Mouse (Mus musculus): Measurements from ENCODE around the gene Kirrel. TPM values are rescaled to one million over a fixed set of nuclear protein-coding genes. Genes with fewer than 3 reads are reported as not detected.

Gene Kirrel
- polyA plus RNA-seq, 1 experiment from 2014 or later = 4.4 TPM

DNA sequence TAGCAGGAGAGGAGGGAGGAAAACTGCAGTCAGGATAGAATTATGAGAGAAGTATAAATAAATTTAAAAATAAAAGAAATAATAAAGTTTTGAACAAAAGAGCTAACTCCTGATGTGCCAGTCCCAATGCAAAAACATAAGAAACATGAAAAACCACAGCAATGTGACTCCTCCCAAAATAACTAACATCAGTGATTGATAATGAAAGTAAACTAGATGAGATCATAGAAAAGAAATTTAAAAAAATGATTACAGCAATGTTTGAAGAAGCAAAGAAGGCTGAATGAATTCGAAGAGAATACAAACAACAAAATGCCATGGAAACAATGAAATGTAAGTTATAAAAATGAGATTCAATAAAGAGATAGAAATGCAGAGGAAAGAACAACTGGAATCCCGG is 132.8 kb downstream of the Kirrel start:
- H3K27ac ChIP-seq (ENCODE audit: low read depth, low read length) = no peak overlapping the region
- H3K27me3 ChIP-seq (replicated peaks; ENCODE audit: control insufficient read depth, insufficient read depth, low read length) = no peaks in the 10 kb centered on the region
- no peaks in the 10 kb centered on the region for H3K4me1 ChIP-seq (ENCODE audit: control insufficient read depth, insufficient read depth, low read depth, low read length)
- no peak for ATAC-seq
- H3K36me3 ChIP-seq (ENCODE audit: control insufficient read depth, insufficient read depth, low read length) = no peaks in the 10 kb centered on the region
- no peak overlapping the region for H3K4me2 ChIP-seq (ENCODE audit: low read length)
- no peaks in the 10 kb centered on the region for H3K9me3 ChIP-seq (ENCODE audit: control insufficient read depth, low read length)
- H3K4me3 ChIP-seq (ENCODE audit: low read length) = no peak overlapping the region
- H3K9ac ChIP-seq (ENCODE audit: low read depth, low read length) = no peak overlapping the region
- 87% methylated on average over 2 of the region's 2 CpGs for WGBS

DNA sequence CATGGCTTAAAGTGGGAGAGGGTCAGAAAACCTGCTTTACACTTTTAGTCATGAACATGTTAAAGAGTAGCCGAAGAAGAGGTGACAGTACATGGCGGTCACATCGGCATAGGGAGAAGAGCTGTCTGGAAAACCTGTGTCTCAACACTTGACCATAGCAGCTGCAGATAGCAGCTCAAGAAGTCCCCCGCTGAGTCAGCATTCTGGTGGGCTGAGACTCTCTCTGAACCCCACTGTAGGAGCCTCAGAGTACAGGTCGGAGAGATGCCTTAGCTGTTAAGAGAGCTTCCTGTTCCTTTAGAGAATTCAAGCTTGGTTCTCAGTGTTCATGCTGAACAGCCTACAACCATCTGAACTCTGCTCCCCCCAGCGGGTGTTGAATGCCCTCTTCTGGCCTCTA is 136.0 kb downstream of the Kirrel start:
- Histone ChIP-seq H3K27ac (ENCODE audit: low read depth, low read length) (no peak overlapping the region), H3K27me3 (replicated peaks; ENCODE audit: control insufficient read depth, insufficient read depth, low read length) (no peaks in the 10 kb centered on the region), H3K36me3 (ENCODE audit: control insufficient read depth, insufficient read depth, low read length) (no peaks in the 10 kb centered on the region), H3K4me1 (ENCODE audit: control insufficient read depth, insufficient read depth, low read depth, low read length) (no peaks in the 10 kb centered on the region), H3K9ac (ENCODE audit: low read depth, low read length) (no peak overlapping the region), H3K9me3 (ENCODE audit: control insufficient read depth, low read length) (no peaks in the 10 kb centered on the region), H3K4me3 (ENCODE audit: low read length) (no peak overlapping the region), H3K4me2 (ENCODE audit: low read length) (no peak overlapping the region)
- WGBS = 87% methylated on average over 6 of the region's 6 CpGs
- ATAC-seq = no peak

DNA sequence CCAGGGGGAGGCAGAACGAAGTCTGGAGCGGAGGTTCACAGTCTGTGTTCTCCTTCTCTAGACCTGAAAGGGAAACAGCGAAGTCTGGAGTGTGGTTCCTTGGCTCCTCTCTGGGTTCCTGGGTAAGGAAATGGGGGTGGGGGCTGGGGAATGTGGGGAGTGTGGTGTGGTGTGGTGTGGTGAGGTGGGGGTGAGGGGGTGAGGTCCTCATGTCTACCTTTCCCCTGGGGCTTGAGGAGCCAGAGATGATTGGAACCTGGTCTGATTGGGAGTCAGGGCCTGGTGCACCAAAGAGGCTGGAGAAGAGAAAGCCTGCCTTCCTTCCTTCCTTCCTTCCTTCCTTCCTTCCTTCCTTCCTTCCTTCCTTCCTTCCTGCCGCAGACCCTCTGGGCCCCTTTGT is 140.5 kb downstream of the Kirrel start:
- Histone ChIP-seq H3K36me3 (ENCODE audit: control insufficient read depth, insufficient read depth, low read length) (no peaks in the 10 kb centered on the region), H3K9me3 (ENCODE audit: control insufficient read depth, low read length) (no peaks in the 10 kb centered on the region), H3K4me2 (ENCODE audit: low read length) (no peak overlapping the region), H3K27me3 (replicated peaks; ENCODE audit: control insufficient read depth, insufficient read depth, low read length) (no peaks in the 10 kb centered on the region), H3K4me1 (ENCODE audit: control insufficient read depth, insufficient read depth, low read depth, low read length) (no peaks in the 10 kb centered on the region), H3K27ac (ENCODE audit: low read depth, low read length) (no peak overlapping the region), H3K4me3 (ENCODE audit: low read length) (no peak overlapping the region), H3K9ac (ENCODE audit: low read depth, low read length) (no peak overlapping the region)
- WGBS = 93% methylated on average over 4 of the region's 4 CpGs
- no peak for ATAC-seq

DNA sequence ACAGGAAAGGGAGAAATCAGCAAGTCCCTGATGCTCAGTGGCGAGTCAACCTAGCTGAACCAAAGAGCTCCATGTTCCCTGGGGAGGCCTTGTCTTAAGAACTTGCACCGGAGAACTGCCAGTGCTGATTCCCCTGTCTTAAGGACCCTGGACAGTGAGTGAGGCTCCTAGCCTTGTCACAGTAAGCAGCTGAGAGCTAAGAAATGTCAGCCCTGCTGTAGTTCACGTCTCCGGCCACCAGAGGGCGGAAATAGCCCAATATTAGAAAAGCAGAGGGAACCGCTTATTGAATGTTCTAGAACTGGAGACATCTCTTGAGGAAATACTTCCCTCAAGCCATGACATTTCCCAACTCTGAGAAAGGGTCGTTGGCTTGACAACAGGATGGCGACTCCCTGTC is 141.2 kb downstream of the Kirrel start:
- no peaks in the 10 kb centered on the region for H3K27me3 ChIP-seq (replicated peaks; ENCODE audit: control insufficient read depth, insufficient read depth, low read length)
- 0 out of 2 replicates have a peak, but pooled peaks have one; percentile 11 for ATAC-seq
- no peak overlapping the region for H3K4me2 ChIP-seq (ENCODE audit: low read length)
- 28% methylated on average over 8 of the region's 8 CpGs for WGBS
- H3K9ac ChIP-seq (ENCODE audit: low read depth, low read length) = no peak overlapping the region
- H3K4me3 ChIP-seq (ENCODE audit: low read length) = no peak overlapping the region
- no peaks in the 10 kb centered on the region for H3K36me3 ChIP-seq (ENCODE audit: control insufficient read depth, insufficient read depth, low read length)
- no peaks in the 10 kb centered on the region for H3K9me3 ChIP-seq (ENCODE audit: control insufficient read depth, low read length)
- H3K27ac ChIP-seq (ENCODE audit: low read depth, low read length) = no peak overlapping the region
- H3K4me1 ChIP-seq (ENCODE audit: control insufficient read depth, insufficient read depth, low read depth, low read length) = no peaks in the 10 kb centered on the region

DNA sequence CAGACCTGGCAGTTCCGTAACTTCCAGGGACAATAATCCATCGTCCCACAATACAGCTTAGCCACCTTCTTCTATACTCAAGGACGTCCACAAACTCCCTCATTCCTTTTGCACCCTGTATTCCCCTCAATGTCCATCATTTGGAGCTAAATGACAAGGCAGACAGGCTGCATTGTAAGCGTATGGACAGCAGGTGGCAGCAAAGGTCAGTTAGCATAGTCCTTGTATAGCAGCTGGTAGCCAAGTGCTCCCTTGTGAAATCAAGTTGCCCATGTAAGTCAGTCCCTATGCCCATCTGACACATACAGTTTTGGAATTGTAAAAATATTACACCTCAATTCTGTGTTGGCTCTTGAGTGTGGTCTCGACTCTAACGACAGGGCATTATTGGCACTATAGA is 143.7 kb downstream of the Kirrel start:
- Histone ChIP-seq H3K27me3 (replicated peaks; ENCODE audit: control insufficient read depth, insufficient read depth, low read length) (no peaks in the 10 kb centered on the region), H3K4me1 (ENCODE audit: control insufficient read depth, insufficient read depth, low read depth, low read length) (no peaks in the 10 kb centered on the region), H3K36me3 (ENCODE audit: control insufficient read depth, insufficient read depth, low read length) (no peaks in the 10 kb centered on the region), H3K9me3 (ENCODE audit: control insufficient read depth, low read length) (no peaks in the 10 kb centered on the region), H3K27ac (ENCODE audit: low read depth, low read length) (no peak overlapping the region), H3K4me2 (ENCODE audit: low read length) (no peak overlapping the region), H3K9ac (ENCODE audit: low read depth, low read length) (no peak overlapping the region), H3K4me3 (ENCODE audit: low read length) (no peak overlapping the region)
- peak; percentile 71 for ATAC-seq
- 21% methylated on average over 6 of the region's 6 CpGs for whole genome bisulfite sequencing

Other genes starting within 250 kb of the Kirrel start
- 47.3 and 49.1 TPM in 2 replicates for gene Cd1d1, start 175.3 kb downstream of the Kirrel start, polyA plus RNA-seq (2015; fragmentation: Nextera tagmentation; extraction: Ambion mirVana)
- 15.5 and 15.9 TPM in 2 replicates for gene Fcrls, start 89.0 kb upstream of the Kirrel start, polyA plus RNA-seq (2015; fragmentation: Nextera tagmentation; extraction: Ambion mirVana)
- gene Cd5l, start 183.1 kb upstream of the Kirrel start, polyA plus RNA-seq (2015; fragmentation: Nextera tagmentation; extraction: Ambion mirVana) = 0.07 and 0.08 TPM in 2 replicates
- 0.35 TPM in 1 of 2 replicates, not detected in the other for gene Fcrl1, start 201.6 kb upstream of the Kirrel start, polyA plus RNA-seq (2015; fragmentation: Nextera tagmentation; extraction: Ambion mirVana)